Mouse (Mus musculus) spleen, adult 2 months (tissue): Measurements from ENCODE around the gene Gm9736.
"Not testable (repeated sequence)": the region's sequence is repeated elsewhere in the genome, so short reads cannot be mapped to it uniquely, and the experiment has no call there.

ENCODE experiments used
- CTCF ChIP-seq: fragments of 200-500 bp; IDR thresholded peaks from 2 replicates; pipeline ENCODE4 v1.5.1; 2011; ENCODE audit warnings: mild to moderate bottlenecking, inconsistent platforms; ENCODE audit not compliant: insufficient read depth, insufficient read length, insufficient replicate concordance; ENCODE audit errors: extremely low read depth
- POLR2A ChIP-seq: fragments of 200-500 bp; IDR thresholded peaks from 2 replicates; pipeline ENCODE4 v1.6.1; 2011; ENCODE audit warnings: low read depth, low read length, inconsistent platforms

DNA sequence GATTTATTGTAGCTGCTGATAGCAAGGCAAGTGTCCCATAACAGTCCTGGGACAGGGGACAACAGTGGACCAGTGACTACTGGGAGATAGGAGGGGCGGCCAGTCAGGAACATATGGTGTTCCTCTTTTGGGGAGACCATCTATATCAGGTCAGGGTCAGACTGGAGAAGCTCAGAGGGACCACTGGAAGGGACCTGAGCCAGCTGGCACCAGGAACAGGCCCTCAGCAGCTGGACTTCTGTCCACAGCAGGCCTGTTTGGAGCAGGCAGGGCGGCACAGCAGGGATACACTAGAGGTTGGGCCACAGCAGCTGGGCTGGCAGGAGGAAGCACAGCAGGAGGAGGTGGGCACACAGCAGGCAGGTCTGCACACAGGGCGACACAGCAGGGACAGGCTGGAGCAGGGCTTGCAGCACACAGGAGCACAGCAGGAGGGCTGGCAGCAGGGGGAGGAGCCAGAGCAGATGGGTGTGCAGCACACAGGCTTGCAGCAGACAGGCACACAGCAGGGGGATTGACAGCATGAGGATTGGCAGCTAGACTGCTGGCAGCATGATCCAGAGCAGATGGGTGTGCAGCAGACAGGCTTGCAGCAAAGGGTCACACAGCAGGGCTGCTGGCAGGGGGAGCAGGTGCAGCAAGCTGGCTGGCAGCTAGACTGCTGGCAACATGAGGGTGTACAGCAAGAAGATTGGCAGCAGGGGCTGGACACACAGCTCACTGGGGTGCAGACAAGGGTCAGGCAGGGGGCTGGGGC, 47.2 kb upstream of the Gm9736 start:
- TF ChIP-seq CTCF, POLR2A: not testable (repeated sequence)
